Mouse (Mus musculus): ENCODE results near the gene Rbm14. TPM values are rescaled to one million over a fixed set of nuclear protein-coding genes. Genes with fewer than 3 reads are reported as not detected.

Rbm14 gene
- total RNA-seq, 2 experiments from 2014 or later, result 11.1 to 11.2 TPM

Other genes starting within 250 kb of the Rbm14 start
- 1 to 10 TPM; 1.4 to 1.5 TPM for gene Lrfn4, start 196.0 kb downstream of the Rbm14 start, total RNA-seq (2021)
- 1 to 10 TPM; 3.9 to 6.5 TPM for gene Rce1, start 186.0 kb downstream of the Rbm14 start, total RNA-seq (2021)
- gene Gm960, start 113.0 kb downstream of the Rbm14 start, total RNA-seq (2021), result not detected
- gene Sptbn2, start 100.5 kb downstream of the Rbm14 start, total RNA-seq (2021), result under 1 TPM; 0.08 to 0.31 TPM
- 1 to 10 TPM; 1.9 to 2.1 TPM for gene Rbm4b, start 55.1 kb downstream of the Rbm14 start, total RNA-seq (2021)
- 10 to 100 TPM; 27.9 to 31.1 TPM for gene Rbm4, start 17.7 kb downstream of the Rbm14 start, total RNA-seq (2021)
- 1 to 10 TPM; 8.9 to 9.4 TPM for gene Gm21992, start within 50 bp of the Rbm14 start, total RNA-seq (2021)
- gene Ccs, start 27.7 kb upstream of the Rbm14 start, total RNA-seq (2021), result 10 to 100 TPM; 26.3 to 27.1 TPM
- not detected for gene Ccdc87, start 27.7 kb upstream of the Rbm14 start, total RNA-seq (2021)
- 10 to 100 TPM; 28.4 to 41.6 TPM for gene Ctsf, start 43.5 kb upstream of the Rbm14 start, total RNA-seq (2021)
- 1,000 to 10,000 TPM; 7,181 to 7,860 TPM for gene Actn3, start 66.3 kb upstream of the Rbm14 start, total RNA-seq (2021)
- gene Zdhhc24, start 67.0 kb upstream of the Rbm14 start, total RNA-seq (2021), result 1 to 10 TPM; 2.4 to 2.8 TPM
- 1 to 10 TPM; 1.6 to 2.6 TPM for gene Bbs1, start 95.0 kb upstream of the Rbm14 start, total RNA-seq (2021)
- gene Dpp3, start 116.7 kb upstream of the Rbm14 start, total RNA-seq (2021), result 10 to 100 TPM; 15.6 to 23.4 TPM
- gene Peli3, start 131.5 kb upstream of the Rbm14 start, total RNA-seq (2021), result 1 to 10 TPM in 1 of 2 experiments, under 1 TPM in 1; 0.87 to 1.2 TPM
- gene Mrpl11, start 150.5 kb upstream of the Rbm14 start, total RNA-seq (2021), result 10 to 100 TPM; 57.6 to 59.6 TPM
- gene Npas4, start 178.7 kb upstream of the Rbm14 start, total RNA-seq (2021), result not detected
- 10 to 100 TPM in 1 of 2 experiments, 1 to 10 TPM in 1; 7.9 to 11.6 TPM for gene Slc29a2, start 212.2 kb upstream of the Rbm14 start, total RNA-seq (2021)
- 10 to 100 TPM; 17.9 to 20.1 TPM for gene B4gat1, start 227.2 kb upstream of the Rbm14 start, total RNA-seq (2021)
- gene AC124502.3, start 227.3 kb upstream of the Rbm14 start, total RNA-seq (2021), result 1 to 10 TPM in 1 of 2 experiments, under 1 TPM in 1; 0.26 to 1.4 TPM
- gene Brms1, start 229.7 kb upstream of the Rbm14 start, total RNA-seq (2021), result 10 to 100 TPM; 11.6 to 12.6 TPM
- gene Rin1, start 238.8 kb upstream of the Rbm14 start, total RNA-seq (2021), result 1 to 10 TPM; 1.3 to 2.1 TPM